Mouse (Mus musculus) thymus, postnatal 4 days (tissue): ENCODE results near the gene Snrpg.
"Not testable (repeated sequence)": the region's sequence is repeated elsewhere in the genome, so short reads cannot be mapped to it uniquely, and the experiment has no call there.

ENCODE experiments used
- DNase-seq: peaks from one replicate; pipeline ENCODE4 v3.0.0; 2021

The Snrpg gene

DNA sequence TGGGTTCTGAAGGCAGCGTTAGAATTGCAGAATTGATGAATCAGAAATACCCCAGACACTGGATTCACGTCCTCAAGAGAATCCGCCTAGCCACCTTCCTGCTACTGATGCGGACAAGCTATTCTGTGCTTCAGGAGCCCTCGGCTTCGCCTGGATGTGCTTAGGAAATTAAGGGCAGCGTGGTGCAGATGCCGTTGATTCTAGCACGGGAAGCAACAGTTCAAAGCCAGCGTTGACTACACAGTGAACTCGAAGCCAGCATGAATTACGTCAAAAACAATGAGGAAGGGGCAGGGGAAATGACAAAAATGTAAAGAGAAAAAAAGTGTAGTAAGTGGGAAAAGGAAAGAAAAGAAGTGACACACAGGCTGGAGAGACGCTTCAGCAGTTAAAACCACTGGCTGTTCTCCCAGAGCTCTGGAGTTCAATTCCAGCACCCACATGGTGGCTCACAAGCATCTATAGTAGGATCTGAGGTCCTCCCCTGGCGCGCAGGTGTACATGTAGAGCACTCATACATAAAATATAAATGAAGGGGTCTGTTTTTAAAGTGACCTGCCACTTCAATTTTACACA, at the start of gene Snrpg:
Gene Snrpg (plus strand): TSS at position 541 of the 576 bp plus-strand sequence.
- peak; percentile 33 for DNase-seq

DNA sequence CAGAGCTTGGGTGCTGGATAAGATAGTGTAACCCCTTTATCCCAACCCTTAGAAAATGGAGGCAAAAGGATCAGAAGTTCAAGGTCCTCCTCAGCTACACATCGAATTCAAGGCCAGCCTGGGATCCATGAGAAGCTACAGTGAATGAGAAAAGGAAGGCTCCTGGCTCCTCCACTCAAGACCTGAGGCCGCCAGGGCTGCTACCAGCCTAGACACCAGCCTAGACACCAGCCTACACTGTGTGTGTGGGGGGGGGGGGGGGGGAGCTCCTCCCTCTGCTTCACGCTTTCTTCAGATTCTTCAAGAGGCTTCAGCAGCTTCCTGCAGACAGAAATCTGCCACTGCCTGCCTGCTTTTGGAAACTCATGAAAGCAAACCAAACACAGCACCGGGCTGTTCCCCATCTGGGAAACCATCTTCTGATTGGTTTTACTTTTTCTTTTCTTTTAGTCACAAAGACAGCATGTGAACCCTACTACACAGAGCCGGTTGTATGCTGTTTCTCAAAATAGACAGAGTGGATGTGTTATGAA, 49.0 kb upstream of the Snrpg start:
- no peak for DNase-seq

DNA sequence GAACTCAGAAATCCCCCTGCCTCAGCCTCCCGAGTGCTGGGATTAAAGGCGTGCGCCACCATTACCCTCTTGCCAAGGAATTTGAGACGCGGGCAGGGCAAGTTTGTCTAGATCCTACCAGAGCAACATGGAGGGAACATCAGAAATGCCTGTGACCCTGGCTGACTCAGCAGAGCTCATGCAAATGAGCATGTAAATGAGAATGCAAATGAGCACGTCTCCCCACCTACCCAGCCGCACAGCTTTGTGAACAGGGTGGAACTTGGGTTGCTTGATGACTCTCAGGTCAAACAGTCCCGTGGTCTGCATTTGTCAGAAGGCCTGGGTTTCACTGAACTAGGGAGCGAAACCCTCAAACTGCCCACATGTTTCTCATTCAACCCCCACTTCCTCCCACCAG, 48.1 kb upstream of the Snrpg start:
- DNase-seq, result no peak

DNA sequence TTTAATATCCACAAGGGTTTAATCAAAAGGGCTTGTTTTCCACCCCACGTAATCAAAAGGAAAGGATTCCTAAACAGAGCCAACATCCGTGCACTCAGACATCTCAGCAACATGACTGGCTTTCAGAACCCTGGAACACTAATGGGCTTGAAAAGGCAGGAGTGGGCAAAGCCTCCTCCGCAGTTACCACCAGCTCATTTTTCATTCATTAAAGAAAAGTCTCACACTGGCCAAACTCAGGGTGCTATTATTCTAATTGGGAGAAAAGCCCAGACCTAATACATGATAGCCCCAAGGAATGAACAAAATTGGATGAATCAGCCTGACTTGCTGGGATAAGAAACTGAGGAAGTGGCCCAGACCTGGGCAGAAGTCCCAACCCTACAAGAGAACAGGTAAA, 46.7 kb upstream of the Snrpg start:
- DNase-seq, result no peak

DNA sequence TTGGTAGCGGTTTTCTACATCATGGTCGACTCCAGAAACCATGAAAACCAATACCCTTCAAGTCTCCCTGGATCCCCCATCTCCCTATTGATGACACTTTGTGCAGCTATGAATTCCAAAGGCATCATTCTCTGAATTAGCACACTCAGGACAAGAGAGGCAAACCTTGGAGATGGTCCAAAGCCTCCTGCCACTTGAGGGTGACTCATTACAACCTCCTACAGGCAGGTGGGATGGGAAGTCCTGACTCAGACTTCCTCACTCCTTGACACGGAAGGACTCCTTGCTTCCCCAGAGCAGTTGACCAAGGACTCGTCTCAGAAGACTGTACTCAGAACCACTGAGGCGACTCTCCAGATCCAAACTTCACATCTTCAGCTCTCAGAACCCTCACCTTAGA, 45.5 kb upstream of the Snrpg start:
- DNase-seq, result no peak

DNA sequence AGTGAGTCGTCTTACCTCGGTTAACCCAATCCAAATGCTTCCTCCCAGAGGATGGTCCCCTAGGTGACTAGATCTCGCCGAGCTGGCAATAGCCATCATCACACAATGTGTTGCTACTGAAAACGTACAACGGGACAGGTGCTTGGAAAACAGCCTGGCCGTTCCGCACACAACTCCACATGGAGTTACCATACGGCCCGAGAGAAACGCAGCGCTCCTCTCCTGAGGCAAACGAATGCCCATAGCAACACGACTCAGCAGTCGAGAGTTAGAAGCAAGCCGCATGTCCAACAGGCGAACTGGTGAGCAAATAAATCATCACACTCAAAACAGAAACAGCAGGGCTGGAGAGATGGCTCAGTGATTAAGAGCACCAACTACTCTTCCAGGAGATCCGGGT, 44.2 kb upstream of the Snrpg start:
- no peak for DNase-seq

DNA sequence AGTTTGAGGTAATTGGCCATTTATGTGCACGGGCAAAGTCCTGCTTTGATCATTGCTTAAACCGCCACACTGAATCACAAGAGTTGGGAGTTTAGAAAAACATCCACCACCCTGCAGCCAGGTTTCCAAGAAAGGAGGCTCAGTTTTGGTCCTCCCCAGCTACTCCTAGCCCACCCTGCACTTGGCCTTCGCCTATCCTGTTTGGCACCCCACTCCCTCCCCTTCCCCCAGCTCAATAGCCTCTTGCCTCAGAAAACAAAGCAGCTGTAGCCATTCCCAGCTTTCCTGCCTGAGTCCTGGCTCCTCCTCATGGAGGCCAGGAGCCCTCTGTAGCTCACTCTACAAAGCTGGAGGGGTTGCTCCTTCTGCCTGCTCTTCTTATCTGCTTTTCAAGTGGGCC, 42.7 kb upstream of the Snrpg start:
- no peak for DNase-seq

DNA sequence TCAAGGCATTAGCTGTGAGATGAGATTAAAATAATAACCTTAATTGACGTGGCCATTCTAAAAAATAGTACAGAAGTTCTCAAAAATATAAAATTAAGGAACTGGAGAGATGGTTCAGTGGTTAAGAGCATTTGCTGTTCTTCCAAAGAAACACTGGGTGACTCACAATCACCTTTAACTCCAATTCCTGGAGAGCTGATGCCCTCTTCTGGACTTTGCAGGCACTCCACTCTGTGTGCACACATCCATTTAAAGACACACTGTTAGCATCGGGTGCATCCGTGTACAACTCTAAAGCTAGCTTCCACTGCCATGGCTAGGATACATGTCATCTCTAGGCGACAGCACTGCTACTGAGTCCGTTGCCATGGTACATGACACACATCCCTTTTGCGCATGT, 41.2 kb upstream of the Snrpg start:
- DNase-seq, result no peak

DNA sequence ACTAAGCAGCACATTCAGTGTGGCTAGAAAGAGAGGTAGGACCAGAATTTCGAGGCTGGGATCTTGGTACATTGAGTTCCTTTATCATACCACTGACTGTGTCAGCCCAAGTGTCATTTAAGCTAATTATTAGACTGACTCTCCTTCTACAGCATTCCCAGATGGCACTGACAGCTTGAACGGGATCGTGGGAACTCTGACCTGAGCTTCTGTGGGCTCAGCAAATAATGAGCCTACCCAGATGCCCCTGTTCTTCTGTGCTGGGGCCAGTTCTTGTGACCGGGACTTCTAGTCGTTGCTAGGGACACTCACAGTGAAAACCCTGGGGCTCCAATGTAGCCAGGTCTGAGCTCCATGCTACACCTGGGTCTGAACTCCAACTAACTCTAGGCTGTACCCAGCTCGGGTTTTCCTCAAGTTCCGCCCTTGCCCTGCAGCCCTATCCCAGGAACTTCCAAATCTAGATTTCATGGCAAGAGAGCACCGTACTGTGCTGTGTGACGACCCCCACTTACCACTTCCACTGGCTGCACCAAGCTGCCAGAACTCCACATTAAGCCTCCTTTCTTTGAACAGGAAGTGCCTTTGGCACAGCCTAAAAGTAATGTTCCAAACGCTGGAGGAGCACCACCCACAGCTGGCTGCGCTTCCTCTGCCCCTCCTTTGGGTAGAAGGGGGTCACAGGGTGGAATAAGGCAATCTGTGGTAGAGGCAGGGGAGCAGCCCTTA, 35.8 kb upstream of the Snrpg start:
- no peak for DNase-seq

DNA sequence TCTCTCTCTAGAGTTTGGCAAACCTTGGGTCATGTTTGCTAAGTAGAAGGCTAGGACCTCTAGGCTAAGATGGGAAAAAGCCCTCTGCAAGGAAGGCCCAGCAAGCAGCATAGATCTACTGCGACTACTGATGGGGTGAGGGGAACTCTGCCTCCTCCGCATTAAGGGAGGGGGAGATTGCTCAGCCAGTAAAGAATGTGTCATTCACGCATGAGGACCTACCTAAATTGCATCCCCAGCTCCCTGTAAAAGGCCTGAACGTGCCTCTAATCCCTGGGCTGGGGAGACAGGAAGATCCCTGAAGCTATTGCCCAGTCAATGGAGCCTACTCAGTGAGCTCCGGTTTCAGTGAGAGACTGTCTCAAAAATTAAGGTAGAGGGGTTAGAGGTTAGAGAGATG, 35.2 kb upstream of the Snrpg start:
- DNase-seq, result no peak

DNA sequence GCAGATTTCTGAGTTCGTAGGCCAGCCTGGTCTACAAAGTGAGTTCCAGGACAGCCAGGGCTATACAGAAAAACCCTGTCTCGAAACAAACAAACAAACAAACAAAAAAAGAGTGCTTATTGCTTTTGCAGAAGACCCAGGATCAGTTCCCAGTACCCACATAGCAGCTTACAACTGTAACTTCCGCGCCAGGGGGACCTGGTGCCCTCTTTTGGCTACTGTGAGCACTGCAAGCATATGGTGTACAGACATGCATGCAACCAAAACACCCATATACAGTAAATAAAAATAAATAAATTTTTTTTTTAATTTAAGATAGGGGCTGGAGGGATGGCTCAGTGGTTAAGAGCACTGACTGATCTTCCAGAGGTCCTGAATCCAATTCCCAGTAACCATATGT, 34.8 kb upstream of the Snrpg start:
- DNase-seq, result not testable (repeated sequence)

DNA sequence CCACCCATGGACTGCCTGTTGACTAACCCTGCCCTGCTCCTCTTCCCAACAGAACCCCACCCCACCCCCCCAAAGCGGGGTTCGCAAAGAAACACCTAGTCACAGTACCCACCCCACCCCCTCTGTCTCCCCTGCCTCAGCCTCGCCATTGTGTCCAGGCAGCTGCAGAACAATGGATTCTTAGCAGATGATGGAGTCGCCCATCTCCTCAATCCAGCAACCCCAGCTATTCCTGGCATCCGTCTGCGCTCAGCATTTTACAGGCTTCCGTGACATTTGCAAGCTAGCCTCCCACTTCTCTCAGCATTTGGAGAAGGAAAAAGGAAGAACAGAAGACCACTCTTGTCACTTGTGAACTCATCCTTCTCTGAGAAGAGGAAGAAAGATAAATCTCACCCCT, 27.4 kb upstream of the Snrpg start:
- DNase-seq, result no peak

DNA sequence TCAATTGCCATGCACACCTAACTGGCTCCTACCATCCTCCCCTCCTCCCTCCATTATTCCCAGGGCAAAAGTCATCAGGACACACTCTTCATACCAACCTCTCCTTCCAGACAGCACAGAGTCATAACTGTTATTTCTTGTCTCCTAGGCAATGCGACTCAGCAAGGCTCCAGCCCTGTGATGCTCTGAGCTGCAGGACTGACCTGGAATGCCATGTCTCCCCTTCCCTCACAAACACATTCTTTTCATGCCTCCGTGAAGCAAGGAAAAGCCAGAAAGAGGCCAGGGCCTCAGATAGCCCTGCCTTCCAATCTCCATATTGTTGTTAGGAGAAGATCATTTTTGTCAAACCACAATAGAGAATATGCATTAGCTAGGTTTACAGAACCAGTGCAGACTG, 25.0 kb upstream of the Snrpg start:
- DNase-seq, result no peak

DNA sequence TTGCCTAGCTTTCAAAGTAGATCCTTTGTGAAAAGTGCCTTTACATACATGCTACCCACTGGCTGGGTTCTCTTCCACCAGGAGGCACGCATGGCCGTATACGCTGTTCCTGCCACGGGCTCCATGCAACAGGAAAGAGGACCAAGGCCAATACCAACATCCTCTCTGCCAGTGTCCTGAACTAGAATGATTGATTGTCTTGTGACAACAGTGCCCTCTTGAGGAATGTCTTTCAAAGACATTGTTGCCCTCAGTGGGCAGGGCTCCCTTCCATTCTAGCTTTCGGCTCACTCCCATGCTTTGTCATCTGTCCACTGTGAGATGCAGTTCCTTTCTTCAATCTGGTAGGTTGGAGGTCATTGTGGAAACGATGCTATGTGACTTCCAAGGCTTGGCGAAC, 21.8 kb upstream of the Snrpg start:
- no peak for DNase-seq

DNA sequence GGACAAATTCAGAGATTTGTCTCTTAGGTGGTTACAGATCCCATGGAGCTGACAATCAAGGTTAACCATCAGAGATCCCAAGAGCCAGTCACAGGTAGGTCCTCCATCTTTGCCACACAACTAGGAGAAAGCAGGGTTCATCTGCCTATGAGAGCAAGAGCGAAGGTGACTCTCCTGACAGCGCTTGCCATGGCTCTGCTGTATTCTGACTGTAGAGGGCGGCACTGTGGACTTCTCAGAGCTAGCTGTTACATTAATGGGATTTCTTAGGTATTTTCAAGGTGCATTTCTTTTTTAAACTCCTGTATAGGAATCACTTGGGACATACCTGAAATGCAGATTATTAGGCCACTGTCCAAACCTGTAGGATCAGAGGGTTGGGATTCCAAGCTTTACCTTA, 16.2 kb upstream of the Snrpg start:
- DNase-seq, result peak; percentile 55

DNA sequence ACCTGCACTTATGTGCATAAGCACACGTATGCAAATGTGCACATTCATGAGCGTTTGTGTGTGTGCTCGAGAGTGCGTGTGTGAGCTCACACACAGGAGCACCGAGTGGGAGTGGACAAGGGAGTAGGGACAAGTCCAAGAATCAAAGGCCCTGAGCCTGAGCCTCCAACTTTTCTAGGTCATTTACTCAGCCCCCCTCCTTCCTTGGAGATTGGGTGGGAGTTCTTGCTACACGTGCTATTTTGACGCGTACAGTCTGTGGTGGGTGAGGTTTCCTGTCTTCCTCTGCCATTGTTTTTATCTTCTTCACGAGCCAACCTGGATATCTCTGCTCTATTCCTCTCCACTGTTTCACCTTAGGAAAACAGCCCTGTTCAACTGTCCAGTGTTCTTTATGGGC, 14.1 kb upstream of the Snrpg start:
- DNase-seq, result peak; percentile 53

DNA sequence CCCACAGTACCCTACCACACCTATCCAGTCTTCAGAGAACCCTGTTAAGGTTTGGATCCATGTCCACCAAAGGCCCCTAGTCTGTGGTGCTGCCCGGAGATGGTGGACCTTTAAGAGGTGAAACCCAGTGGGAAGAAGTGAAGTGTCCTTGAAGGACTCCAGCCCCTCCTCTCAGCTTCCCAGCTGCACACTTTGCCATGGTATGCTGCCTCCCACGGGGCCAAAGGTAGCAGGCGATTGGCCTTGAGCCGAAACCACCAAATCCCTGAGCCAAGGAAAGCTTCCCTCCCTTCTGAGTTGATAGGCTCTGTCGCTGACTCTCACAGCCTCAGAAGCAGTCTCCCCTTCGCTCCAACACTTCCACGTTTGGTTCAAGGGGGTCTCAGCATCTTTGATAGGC, 10.4 kb upstream of the Snrpg start:
- DNase-seq, result no peak

DNA sequence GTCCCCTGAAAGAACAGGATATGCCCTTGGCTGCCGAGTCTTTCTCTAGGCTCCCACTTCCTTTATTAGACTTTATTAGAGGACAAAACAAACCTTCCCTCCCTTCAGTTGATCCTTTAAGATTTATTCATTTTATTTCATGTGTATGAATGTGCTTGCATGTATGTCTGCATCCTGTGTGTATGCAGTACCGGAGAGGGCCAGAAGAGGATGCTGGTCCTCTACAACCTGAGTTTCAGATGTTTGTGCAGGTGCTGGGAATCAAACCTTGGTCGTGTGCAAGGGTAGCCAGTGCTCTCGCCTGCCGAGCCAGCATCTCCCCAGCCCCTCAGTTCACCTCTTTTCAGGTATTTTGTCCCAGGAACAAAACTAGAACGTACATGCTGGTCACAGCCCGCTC, 9.7 kb upstream of the Snrpg start:
- DNase-seq, result no peak

DNA sequence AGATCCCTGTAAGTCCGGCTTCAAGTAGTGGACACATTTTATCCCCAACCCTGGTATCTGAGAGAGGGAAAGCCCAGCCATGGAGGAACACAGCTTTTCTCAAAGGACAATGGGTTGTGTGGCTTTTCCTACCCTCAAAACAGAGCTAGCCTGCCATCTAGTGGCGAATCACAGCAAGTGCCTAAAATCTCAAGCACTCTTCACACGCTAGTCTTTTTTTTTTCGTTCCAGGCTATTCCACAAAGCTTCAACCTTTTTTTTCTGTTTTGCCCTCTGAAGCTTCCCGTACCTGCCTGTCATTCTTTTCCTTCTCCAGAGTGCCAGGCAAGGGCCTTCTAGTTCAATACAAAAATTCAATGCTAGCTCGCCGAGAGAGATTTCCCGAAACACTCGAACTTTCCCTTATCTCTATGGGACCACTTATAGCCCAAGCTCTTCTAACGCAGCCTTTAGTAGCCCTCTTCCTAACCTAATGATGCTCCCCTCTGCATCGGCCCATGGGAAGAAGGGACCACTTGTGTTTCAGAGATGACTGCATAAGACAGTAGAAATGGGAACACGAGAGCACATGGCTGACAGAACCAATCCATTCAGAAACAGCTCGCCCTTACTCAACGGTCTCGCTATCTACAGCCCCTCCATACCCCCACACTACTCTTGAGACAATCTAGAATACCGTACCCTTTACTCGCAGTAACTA, 6.5 kb upstream of the Snrpg start:
- peak; percentile 86 for DNase-seq

DNA sequence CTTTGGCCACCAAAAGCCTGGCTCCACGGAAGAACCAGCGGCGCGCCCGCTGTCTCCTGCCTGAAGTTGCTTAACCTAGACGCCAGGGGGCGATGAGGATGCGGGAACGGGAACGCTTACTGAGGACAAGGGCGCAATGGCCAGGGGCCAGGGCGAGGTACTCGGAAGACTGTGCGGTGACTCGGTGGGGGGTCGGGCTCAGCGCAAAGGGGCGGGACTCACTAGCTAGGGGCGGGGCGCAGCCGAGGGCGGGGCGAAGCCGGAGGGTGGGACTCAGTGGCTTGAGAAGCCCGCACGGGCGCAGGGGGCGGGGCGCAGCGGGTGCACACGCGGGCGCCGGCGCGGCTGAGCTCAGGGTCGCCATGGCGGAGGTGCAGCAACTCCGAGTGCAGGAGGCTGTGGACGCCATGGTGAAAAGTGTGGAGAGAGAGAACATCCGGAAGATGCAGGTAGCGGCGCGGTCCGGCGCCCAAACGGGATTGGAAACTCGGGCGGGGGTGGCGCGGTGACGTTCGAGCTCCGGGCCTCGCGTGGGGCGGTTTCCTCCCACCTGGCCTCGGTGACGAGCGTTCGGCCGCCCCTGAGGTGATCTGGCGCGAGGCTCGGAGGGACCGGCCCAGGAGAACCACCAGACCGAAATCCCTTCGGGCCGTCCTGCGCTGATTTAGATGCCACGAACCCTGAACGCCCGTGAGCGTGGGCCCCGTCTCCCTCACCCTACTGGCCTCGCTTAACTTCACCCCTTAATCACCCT, 5.6 kb upstream of the Snrpg start, which contains the start of gene Fam136a:
Gene Fam136a (plus strand): TSS at position 276 of the 754 bp plus-strand sequence.
- DNase-seq, result peak; percentile 94

DNA sequence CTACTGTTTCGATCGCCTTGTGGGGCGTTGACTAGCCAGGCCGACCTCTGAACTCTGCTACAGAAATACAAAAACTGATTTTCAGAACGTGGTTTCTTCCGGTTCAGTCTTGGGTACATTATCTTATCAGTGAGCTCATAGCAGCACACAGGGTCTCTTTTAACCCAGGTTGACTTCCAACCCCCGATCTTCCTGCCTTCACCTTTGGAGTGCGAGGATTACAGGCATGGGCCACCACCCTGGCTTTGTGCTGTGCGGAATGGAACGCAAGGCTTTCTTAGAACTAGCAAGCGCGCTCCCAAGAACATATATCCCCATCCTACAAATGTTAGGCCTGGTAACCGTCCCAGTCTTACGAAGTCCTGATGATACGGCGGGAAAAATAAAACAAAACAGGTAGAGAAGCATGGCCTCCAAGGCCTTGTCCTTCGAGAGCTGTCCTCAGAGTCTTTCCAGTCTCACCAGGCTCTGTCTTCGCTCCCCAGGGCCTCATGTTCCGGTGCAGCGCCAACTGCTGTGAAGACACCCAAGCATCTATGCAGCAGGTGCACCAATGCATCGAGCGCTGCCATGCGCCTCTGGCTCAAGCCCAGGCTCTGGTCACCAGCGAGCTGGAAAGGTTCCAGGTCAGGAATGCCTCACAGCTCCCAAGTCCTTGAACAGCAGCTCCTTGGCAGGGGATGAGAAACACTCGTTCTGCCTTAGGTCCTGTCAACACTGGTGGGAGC, 4.8 kb upstream of the Snrpg start:
- peak; percentile 41 for DNase-seq

DNA sequence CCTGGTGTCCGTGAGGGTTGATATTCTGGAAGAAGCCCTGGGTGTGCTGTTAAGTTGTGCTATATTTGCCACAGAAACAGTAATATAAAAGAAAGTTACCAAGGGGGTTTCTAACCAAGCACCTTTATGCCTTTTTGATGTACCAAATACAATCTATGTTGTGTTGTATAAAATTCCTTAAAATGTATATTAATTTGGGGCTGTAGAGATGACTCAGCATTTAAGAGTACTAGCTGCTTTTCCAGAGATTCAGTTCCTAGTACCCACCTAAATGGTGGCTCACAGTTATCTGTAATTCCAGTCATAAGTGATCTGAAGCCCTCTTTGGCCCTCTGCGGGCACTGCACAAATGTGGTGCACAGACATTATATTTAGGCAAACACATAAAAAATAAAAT, 4.3 kb upstream of the Snrpg start:
- DNase-seq, result no peak

DNA sequence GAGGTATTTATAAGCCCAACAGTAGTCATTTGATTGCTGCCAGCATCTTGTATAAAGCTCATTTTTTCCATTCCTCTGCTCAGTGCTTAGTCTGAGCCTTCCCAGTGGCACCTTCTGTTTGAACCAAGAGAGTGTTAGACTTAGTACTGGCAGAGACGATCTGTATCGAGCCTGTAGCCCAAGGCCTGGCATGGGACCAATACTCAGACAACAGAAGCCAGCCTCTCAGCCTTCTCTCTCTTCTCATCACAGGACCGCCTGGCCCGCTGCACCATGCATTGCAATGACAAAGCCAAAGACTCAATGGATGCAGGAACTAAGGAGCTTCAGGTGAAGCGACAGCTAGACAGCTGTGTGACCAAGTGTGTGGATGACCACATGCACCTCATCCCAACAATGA, 2.6 kb upstream of the Snrpg start:
- no peak for DNase-seq
